ENCODE assay signal across 27 mouse cellular contexts in the genomic region with DNA sequence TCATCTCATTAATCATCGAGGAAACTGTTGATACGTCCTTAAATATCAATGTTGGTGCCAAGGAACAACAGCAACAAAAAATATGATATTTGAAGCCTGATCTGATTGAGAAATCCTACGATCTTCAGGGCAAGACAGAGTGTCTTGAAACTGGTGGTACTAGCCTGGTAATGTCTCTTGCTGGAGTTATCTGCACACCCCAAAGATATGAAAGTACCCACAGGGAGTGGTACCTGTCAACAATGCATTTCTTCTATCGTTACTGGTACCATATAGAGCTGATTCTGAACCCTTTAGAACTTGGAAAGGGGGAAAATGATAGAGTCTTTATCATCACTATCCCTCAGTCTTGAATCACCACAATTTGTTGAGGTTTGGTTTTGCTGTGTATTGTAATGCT. TPM values are rescaled to one million over a fixed set of nuclear protein-coding genes. Genes with fewer than 3 reads are reported as not detected.
DNase-seq lines count a peak whose midpoint lies in the region; ATAC-seq and TF ChIP-seq lines count a peak whose summit lies in the region.
"Had no signal": no experiment of that assay in that cellular context is flagged by ENCODE, and none has a peak within 500 bp of the region (broad histone marks: within the 10 kb centered on the region; RNA-seq: fewer than 3 reads in every experiment).

No protein-coding gene starts in this region.

- peak overlapping the region; percentile 49 for H3K4me2 ChIP-seq in liver, embryonic 12.5 days
- H3K4me2 ChIP-seq in liver, postnatal 0 days (ENCODE audit: low read depth, low read length) = peak overlapping the region; percentile 46
- no peak overlapping the region for H3K4me2 ChIP-seq in intestine, embryonic 16.5 days (ENCODE audit: low read depth, low read length)
- H3K4me2 ChIP-seq: heart, embryonic 13.5 days; limb, embryonic 15.5 days; lung, embryonic 15.5 days had no signal

- DNase-seq in layer of hippocampus, adult 2 months (ENCODE audit: low spot score in 2 of 2) = no peak
- DNase-seq in layer of hippocampus, adult 11-12 months (ENCODE audit: low spot score) = no peak
- peak; percentile 35 for DNase-seq in c-Kit-negative CD71-positive TER-119-positive erythroid progenitor cells, embryonic 14.5 days (ENCODE audit: low read depth, low spot score)
- DNase-seq in liver, postnatal 0 days = no peak
- DNase-seq in embryo, embryonic 10 days (ENCODE audit: low spot score) = no peak
- DNase-seq in urinary bladder, postnatal 10 days (ENCODE audit: low spot score) = no peak
- DNase-seq: adrenal gland, adult 8-10 months; cerebellum, adult 18-20 months; cerebellum, postnatal 10 days; gastrocnemius, postnatal 36 days; heart, adult 18-20 months; heart, postnatal 10 days; kidney, adult 8-10 months; kidney, postnatal 4 days; layer of hippocampus, adult 9-11 months; midbrain, embryonic 14.5 days; thymus, postnatal 4 days had no signal

- 0 out of 2 replicates have a peak overlapping the region, but pooled peaks have one; percentile 64 for H3K27ac ChIP-seq in layer of hippocampus, adult 2 months
- H3K27ac ChIP-seq in liver, embryonic 12.5 days = peak overlapping the region; percentile 49
- H3K27ac ChIP-seq in liver, postnatal 0 days (ENCODE audit: low read depth) = no peak overlapping the region
- no peak overlapping the region for H3K27ac ChIP-seq in intestine, embryonic 16.5 days (ENCODE audit: low read length)
- H3K27ac ChIP-seq: heart, embryonic 13.5 days; kidney, postnatal 0 days; limb, embryonic 15.5 days had no signal

- peaks cover 25% of the 10 kb centered on the region for H3K4me1 ChIP-seq in liver, embryonic 12.5 days
- H3K4me1 ChIP-seq in liver, postnatal 0 days (ENCODE audit: insufficient read depth) = 0 out of 2 replicates have a peak, but pooled peaks cover 3% of the 10 kb centered on the region
- no peaks in the 10 kb centered on the region for H3K4me1 ChIP-seq in intestine, embryonic 16.5 days (ENCODE audit: control insufficient read depth, insufficient read depth, low read length)

- 39% methylated on average over 4 of the region's 4 CpGs for WGBS in liver, embryonic 12.5 days (ENCODE audit: insufficient replicate concordance)
- 53% methylated on average over 4 of the region's 4 CpGs for WGBS in liver, postnatal 0 days (ENCODE audit: insufficient replicate concordance)
- 74% methylated on average over 4 of the region's 4 CpGs for WGBS in intestine, embryonic 16.5 days

- TF ChIP-seq CTCF in layer of hippocampus, adult 2 months (conservative IDR thresholded peaks at IDR 0.05) = no peak
- TF ChIP-seq CTCF in liver, postnatal 0 days (IDR thresholded peaks at IDR 0.05; ENCODE audit: low read depth) = no peak

- H3K36me3 ChIP-seq in liver, embryonic 12.5 days = no peaks in the 10 kb centered on the region
- H3K36me3 ChIP-seq in liver, postnatal 0 days (replicated peaks; ENCODE audit: insufficient read depth, low read length) = no peaks in the 10 kb centered on the region
- H3K36me3 ChIP-seq in intestine, embryonic 16.5 days (ENCODE audit: control insufficient read depth, insufficient read depth, low read length) = no peaks in the 10 kb centered on the region
- H3K36me3 ChIP-seq: heart, embryonic 13.5 days; limb, embryonic 15.5 days; lung, embryonic 15.5 days had no signal

- H3K9me3 ChIP-seq in liver, embryonic 12.5 days (replicated peaks) = no peaks in the 10 kb centered on the region
- no peaks in the 10 kb centered on the region for H3K9me3 ChIP-seq in liver, postnatal 0 days (ENCODE audit: low read length)
- H3K9me3 ChIP-seq in intestine, embryonic 16.5 days (ENCODE audit: control insufficient read depth, low read length) = no peaks in the 10 kb centered on the region
- H3K9me3 ChIP-seq: heart, embryonic 13.5 days; limb, embryonic 15.5 days; lung, embryonic 15.5 days; megakaryocyte, embryonic 14.5 days had no signal

- peaks cover 9% of the 10 kb centered on the region; the same call in 1 of the 2 replicates for H3K27me3 ChIP-seq in liver, embryonic 12.5 days (replicated peaks)
- H3K27me3 ChIP-seq in liver, postnatal 0 days (ENCODE audit: insufficient read depth, low read length) = no peaks in the 10 kb centered on the region
- H3K27me3 ChIP-seq in intestine, embryonic 16.5 days (replicated peaks; ENCODE audit: control insufficient read depth, insufficient read depth, low read length) = no peaks in the 10 kb centered on the region
- H3K27me3 ChIP-seq: heart, embryonic 13.5 days; limb, embryonic 15.5 days; lung, embryonic 15.5 days had no signal

- peak overlapping the region; percentile 20; the same call in 1 of the 2 replicates for H3K9ac ChIP-seq in liver, embryonic 12.5 days
- no peak overlapping the region for H3K9ac ChIP-seq in liver, postnatal 0 days (replicated peaks)
- H3K9ac ChIP-seq in intestine, embryonic 16.5 days (ENCODE audit: low read depth, low read length) = no peak overlapping the region
- H3K9ac ChIP-seq: heart, embryonic 13.5 days; limb, embryonic 15.5 days; lung, embryonic 15.5 days had no signal

- no peak overlapping the region for H3K4me3 ChIP-seq in layer of hippocampus, adult 2 months
- H3K4me3 ChIP-seq in liver, embryonic 12.5 days = no peak overlapping the region
- no peak overlapping the region for H3K4me3 ChIP-seq in liver, postnatal 0 days (ENCODE audit: low read depth, low read length)
- H3K4me3 ChIP-seq in intestine, embryonic 16.5 days (ENCODE audit: low read length) = no peak overlapping the region
- H3K4me3 ChIP-seq: heart, embryonic 13.5 days; limb, embryonic 15.5 days; lung, embryonic 15.5 days; megakaryocyte, embryonic 14.5 days had no signal

- no peak for TF ChIP-seq EP300 in liver, postnatal 0 days (IDR thresholded peaks at IDR 0.05; ENCODE audit: low read depth)

- peak; percentile 94 for ATAC-seq in liver, embryonic 12.5 days
- 0 out of 2 replicates have a peak, but pooled peaks have one; percentile 48 for ATAC-seq in liver, postnatal 0 days
- ATAC-seq in intestine, embryonic 16.5 days = no peak
- ATAC-seq: forebrain, embryonic 14.5 days; hindbrain, embryonic 16.5 days had no signal

RNA-seq across cellular contexts. Expression of a gene that starts 24.9 kb away (rescaled TPM):
- total RNA-seq in layer of hippocampus, adult 2 months (2021) = 10 to 100 TPM; 89.8 to 91.4 TPM
- polyA plus RNA-seq in liver, embryonic 12.5 days (2016; fragmentation: Nextera tagmentation; extraction: Ambion mirVana) = 17.2 and 19.6 TPM in 2 replicates
- polyA plus RNA-seq in liver, postnatal 0 days (2015; fragmentation: Nextera tagmentation; extraction: Ambion mirVana) = 20.0 and 22.9 TPM in 2 replicates
- polyA plus RNA-seq in intestine, embryonic 16.5 days (2015; fragmentation: Nextera tagmentation; extraction: Ambion mirVana) = 92.8 and 98.7 TPM in 2 replicates

RNA-seq across cellular contexts. Expression of a gene that starts 51.7 kb away (rescaled TPM):
- total RNA-seq in layer of hippocampus, adult 2 months (2021) = under 1 TPM in 1 of 2 experiments, not detected in 1; 0.61 TPM
- polyA plus RNA-seq in liver, embryonic 12.5 days (2016; fragmentation: Nextera tagmentation; extraction: Ambion mirVana) = not detected in 2 replicates
- polyA plus RNA-seq in liver, postnatal 0 days (2015; fragmentation: Nextera tagmentation; extraction: Ambion mirVana) = 2,442 and 2,581 TPM in 2 replicates
- polyA plus RNA-seq in intestine, embryonic 16.5 days (2015; fragmentation: Nextera tagmentation; extraction: Ambion mirVana) = 6.3 and 12.4 TPM in 2 replicates
- total RNA-seq: gastrocnemius, postnatal 36 days; heart, postnatal 10 days had no signal
- polyA plus RNA-seq: forebrain, embryonic 14.5 days; hindbrain, embryonic 11.5 days; midbrain, embryonic 14.5 days had no signal

Comparison
In these comparisons a context has a peak if more than half of its experiments do, and no peak if none do; other contexts are left out.
1. H3K27ac ChIP-seq: peak in layer of hippocampus, adult 2 months (single experiment) and liver, embryonic 12.5 days (single experiment); none in liver, postnatal 0 days (single experiment) and intestine, embryonic 16.5 days (single experiment).
2. RNA of a gene that starts 51.7 kb away (polyA plus RNA-seq): 2,442 to 2,581 TPM in liver, postnatal 0 days; 6.3 to 12.4 TPM in intestine, embryonic 16.5 days and not detected in liver, embryonic 12.5 days; every median in the first group is over 100 times any median in the second.